Mouse (Mus musculus): ENCODE measurements around the gene Babam2. TPM values are rescaled to one million over a fixed set of nuclear protein-coding genes. Genes with fewer than 3 reads are reported as not detected.

Gene Babam2
- polyA plus RNA-seq, 1 experiment from 2014 or later = 32.3 TPM

DNA sequence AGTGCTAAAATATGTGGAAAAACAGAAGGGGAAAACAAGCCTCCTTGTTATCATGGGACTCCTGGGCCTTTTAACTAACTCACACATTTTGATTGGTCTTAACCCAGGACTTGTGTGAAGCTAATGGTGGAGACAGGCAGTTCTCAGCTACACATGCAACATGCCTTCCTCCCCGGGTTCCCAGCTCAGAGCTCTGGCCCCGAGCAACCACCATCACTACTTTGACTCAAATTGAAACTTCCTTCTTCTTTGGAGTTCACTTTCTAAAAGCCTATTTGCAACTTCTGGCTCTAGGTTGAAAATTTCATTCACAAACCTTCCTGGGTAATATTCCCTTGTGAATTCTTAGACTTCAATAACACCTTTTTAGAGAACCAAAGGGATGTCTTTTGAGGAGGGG lies 315.6 kb downstream of the Babam2 start:
- H3K4me1 ChIP-seq (ENCODE audit: control insufficient read depth, insufficient read depth, low read length) = no peaks in the 10 kb centered on the region
- no peaks in the 10 kb centered on the region for H3K9me3 ChIP-seq (replicated peaks; ENCODE audit: control insufficient read depth, low read length)
- H3K27me3 ChIP-seq (replicated peaks; ENCODE audit: control insufficient read depth, insufficient read depth, low read length) = no peaks in the 10 kb centered on the region
- DNase-seq (ENCODE audit: low spot score) (no peak), ATAC-seq (no peak)
- H3K4me3 ChIP-seq (ENCODE audit: low read depth, low read length) = no peak overlapping the region
- no peaks in the 10 kb centered on the region for H3K36me3 ChIP-seq (ENCODE audit: control insufficient read depth, insufficient read depth, low read length)
- no peak overlapping the region for H3K4me2 ChIP-seq (ENCODE audit: low read length)
- WGBS = 89% methylated on average over 2 of the region's 2 CpGs
- no peak overlapping the region for H3K9ac ChIP-seq (ENCODE audit: low read length)
- no peak overlapping the region for H3K27ac ChIP-seq (ENCODE audit: low read depth, low read length)

DNA sequence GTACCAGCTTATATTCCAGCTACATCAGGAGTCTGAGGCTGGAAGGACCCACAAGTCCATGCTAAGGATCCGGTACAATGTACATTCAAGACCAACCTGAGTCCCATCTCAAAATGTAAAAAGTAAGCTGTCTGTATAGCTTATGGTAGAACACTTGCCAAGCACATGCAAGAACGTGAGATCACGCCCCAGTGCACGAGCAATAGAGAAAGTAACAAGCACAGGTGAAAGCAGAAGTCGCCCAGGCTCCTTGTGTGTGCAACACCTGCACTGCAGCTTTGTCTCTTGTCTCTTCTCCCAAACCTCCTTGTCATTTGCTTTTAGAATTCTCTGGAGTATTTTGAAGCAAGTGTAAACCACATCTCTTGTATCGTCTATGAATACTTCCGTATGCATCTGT lies 317.3 kb downstream of the Babam2 start:
- ATAC-seq = no peak
- no peaks in the 10 kb centered on the region for H3K9me3 ChIP-seq (replicated peaks; ENCODE audit: control insufficient read depth, low read length)
- no peak overlapping the region for H3K4me2 ChIP-seq (ENCODE audit: low read length)
- H3K4me1 ChIP-seq (ENCODE audit: control insufficient read depth, insufficient read depth, low read length) = no peaks in the 10 kb centered on the region
- no peaks in the 10 kb centered on the region for H3K36me3 ChIP-seq (ENCODE audit: control insufficient read depth, insufficient read depth, low read length)
- H3K27ac ChIP-seq (ENCODE audit: low read depth, low read length) = no peak overlapping the region
- no peaks in the 10 kb centered on the region for H3K27me3 ChIP-seq (replicated peaks; ENCODE audit: control insufficient read depth, insufficient read depth, low read length)
- DNase-seq (ENCODE audit: low spot score) = no peak
- no peak overlapping the region for H3K4me3 ChIP-seq (ENCODE audit: low read depth, low read length)
- H3K9ac ChIP-seq (ENCODE audit: low read length) = no peak overlapping the region
- 92% methylated on average over 7 of the region's 7 CpGs for WGBS

GRCm38 (mm10) chr5:32015949-32016478 lies 318.5 kb downstream of the Babam2 start:
- WGBS = 87% methylated on average over 9 of the region's 9 CpGs
- H3K27me3 ChIP-seq (replicated peaks; ENCODE audit: control insufficient read depth, insufficient read depth, low read length) = no peaks in the 10 kb centered on the region
- no peaks in the 10 kb centered on the region for H3K9me3 ChIP-seq (replicated peaks; ENCODE audit: control insufficient read depth, low read length)
- no peak overlapping the region for H3K27ac ChIP-seq (ENCODE audit: low read depth, low read length)
- no peak overlapping the region for H3K9ac ChIP-seq (ENCODE audit: low read length)
- no peak overlapping the region for H3K4me2 ChIP-seq (ENCODE audit: low read length)
- ATAC-seq (no peak), DNase-seq (ENCODE audit: low spot score) (no peak)
- no peaks in the 10 kb centered on the region for H3K4me1 ChIP-seq (ENCODE audit: control insufficient read depth, insufficient read depth, low read length)
- no peaks in the 10 kb centered on the region for H3K36me3 ChIP-seq (ENCODE audit: control insufficient read depth, insufficient read depth, low read length)
- H3K4me3 ChIP-seq (ENCODE audit: low read depth, low read length) = no peak overlapping the region

- no peaks in the 10 kb centered on the region for H3K36me3 ChIP-seq (ENCODE audit: control insufficient read depth, insufficient read depth, low read length)
- H3K9ac ChIP-seq (ENCODE audit: low read length) = no peak overlapping the region
- H3K4me1 ChIP-seq (ENCODE audit: control insufficient read depth, insufficient read depth, low read length) = no peaks in the 10 kb centered on the region
- no peaks in the 10 kb centered on the region for H3K27me3 ChIP-seq (replicated peaks; ENCODE audit: control insufficient read depth, insufficient read depth, low read length)
- 88% methylated on average over 3 of the region's 3 CpGs for WGBS
- H3K4me2 ChIP-seq (ENCODE audit: low read length) = no peak overlapping the region
- DNase-seq (ENCODE audit: low spot score) (no peak), ATAC-seq (no peak)
- H3K4me3 ChIP-seq (ENCODE audit: low read depth, low read length) = no peak overlapping the region
- H3K27ac ChIP-seq (ENCODE audit: low read depth, low read length) = no peak overlapping the region
- H3K9me3 ChIP-seq (replicated peaks; ENCODE audit: control insufficient read depth, low read length) = no peaks in the 10 kb centered on the region
Measured at GRCm38 (mm10) chr5:32017686-32018085, 320.2 kb downstream of the Babam2 start.

GRCm38 (mm10) chr5:32018276-32018675 lies 320.8 kb downstream of the Babam2 start:
- WGBS = 89% methylated on average over 2 of the region's 2 CpGs
- H3K9me3 ChIP-seq (replicated peaks; ENCODE audit: control insufficient read depth, low read length) = no peaks in the 10 kb centered on the region
- H3K27me3 ChIP-seq (replicated peaks; ENCODE audit: control insufficient read depth, insufficient read depth, low read length) = no peaks in the 10 kb centered on the region
- DNase-seq (ENCODE audit: low spot score) (no peak), ATAC-seq (no peak)
- H3K27ac ChIP-seq (ENCODE audit: low read depth, low read length) = no peak overlapping the region
- H3K4me1 ChIP-seq (ENCODE audit: control insufficient read depth, insufficient read depth, low read length) = no peaks in the 10 kb centered on the region
- no peak overlapping the region for H3K9ac ChIP-seq (ENCODE audit: low read length)
- H3K4me2 ChIP-seq (ENCODE audit: low read length) = no peak overlapping the region
- no peaks in the 10 kb centered on the region for H3K36me3 ChIP-seq (ENCODE audit: control insufficient read depth, insufficient read depth, low read length)
- no peak overlapping the region for H3K4me3 ChIP-seq (ENCODE audit: low read depth, low read length)

GRCm38 (mm10) chr5:32029834-32030433 lies 332.4 kb downstream of the Babam2 start:
- Histone ChIP-seq H3K4me3 (ENCODE audit: low read depth, low read length) (no peak overlapping the region), H3K9me3 (replicated peaks; ENCODE audit: control insufficient read depth, low read length) (no peaks in the 10 kb centered on the region), H3K4me1 (ENCODE audit: control insufficient read depth, insufficient read depth, low read length) (no peaks in the 10 kb centered on the region), H3K27me3 (replicated peaks; ENCODE audit: control insufficient read depth, insufficient read depth, low read length) (no peaks in the 10 kb centered on the region), H3K9ac (ENCODE audit: low read length) (no peak overlapping the region), H3K27ac (ENCODE audit: low read depth, low read length) (no peak overlapping the region), H3K36me3 (ENCODE audit: control insufficient read depth, insufficient read depth, low read length) (no peaks in the 10 kb centered on the region), H3K4me2 (ENCODE audit: low read length) (no peak overlapping the region)
- ATAC-seq (no peak), DNase-seq (ENCODE audit: low spot score) (no peak)
- WGBS = 95% methylated on average over 3 of the region's 3 CpGs

DNA sequence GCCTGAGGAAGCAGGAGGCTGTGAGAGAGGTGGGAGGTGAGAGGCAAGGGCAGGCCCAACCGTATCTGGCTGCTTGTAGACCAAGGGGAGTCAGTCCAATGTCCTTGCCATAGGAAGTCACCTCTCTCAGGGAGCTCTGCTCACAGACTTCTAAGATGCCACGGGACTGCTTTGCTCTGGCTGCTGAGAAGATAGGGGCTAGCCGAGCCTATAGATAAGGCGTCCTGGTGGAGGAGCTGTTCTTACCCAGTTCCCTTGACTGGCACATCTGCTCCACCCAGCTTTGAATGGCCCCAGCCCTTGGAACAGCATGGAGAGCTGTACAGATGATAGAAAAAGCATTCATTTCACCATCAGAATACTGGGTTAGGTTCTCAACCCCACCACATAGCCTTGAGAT lies 335.7 kb downstream of the Babam2 start:
- WGBS = 74% methylated on average over 4 of the region's 4 CpGs
- no peak for ATAC-seq
- Histone ChIP-seq H3K4me1 (ENCODE audit: control insufficient read depth, insufficient read depth, low read length) (no peaks in the 10 kb centered on the region), H3K9ac (ENCODE audit: low read length) (no peak overlapping the region), H3K36me3 (ENCODE audit: control insufficient read depth, insufficient read depth, low read length) (no peaks in the 10 kb centered on the region), H3K27me3 (replicated peaks; ENCODE audit: control insufficient read depth, insufficient read depth, low read length) (no peaks in the 10 kb centered on the region), H3K4me3 (ENCODE audit: low read depth, low read length) (no peak overlapping the region), H3K9me3 (replicated peaks; ENCODE audit: control insufficient read depth, low read length) (no peaks in the 10 kb centered on the region), H3K4me2 (ENCODE audit: low read length) (no peak overlapping the region), H3K27ac (ENCODE audit: low read depth, low read length) (no peak overlapping the region)
- no peak for DNase-seq (ENCODE audit: low spot score)

- H3K9me3 ChIP-seq (replicated peaks; ENCODE audit: control insufficient read depth, low read length) = no peaks in the 10 kb centered on the region
- H3K4me1 ChIP-seq (ENCODE audit: control insufficient read depth, insufficient read depth, low read length) = no peaks in the 10 kb centered on the region
- no peak overlapping the region for H3K4me2 ChIP-seq (ENCODE audit: low read length)
- H3K9ac ChIP-seq (ENCODE audit: low read length) = no peak overlapping the region
- ATAC-seq (no peak), DNase-seq (ENCODE audit: low spot score) (no peak)
- H3K36me3 ChIP-seq (ENCODE audit: control insufficient read depth, insufficient read depth, low read length) = no peaks in the 10 kb centered on the region
- no peak overlapping the region for H3K27ac ChIP-seq (ENCODE audit: low read depth, low read length)
- H3K27me3 ChIP-seq (replicated peaks; ENCODE audit: control insufficient read depth, insufficient read depth, low read length) = no peaks in the 10 kb centered on the region
- H3K4me3 ChIP-seq (ENCODE audit: low read depth, low read length) = no peak overlapping the region
Measured at GRCm38 (mm10) chr5:32033621-32034020, 336.1 kb downstream of the Babam2 start.

DNA sequence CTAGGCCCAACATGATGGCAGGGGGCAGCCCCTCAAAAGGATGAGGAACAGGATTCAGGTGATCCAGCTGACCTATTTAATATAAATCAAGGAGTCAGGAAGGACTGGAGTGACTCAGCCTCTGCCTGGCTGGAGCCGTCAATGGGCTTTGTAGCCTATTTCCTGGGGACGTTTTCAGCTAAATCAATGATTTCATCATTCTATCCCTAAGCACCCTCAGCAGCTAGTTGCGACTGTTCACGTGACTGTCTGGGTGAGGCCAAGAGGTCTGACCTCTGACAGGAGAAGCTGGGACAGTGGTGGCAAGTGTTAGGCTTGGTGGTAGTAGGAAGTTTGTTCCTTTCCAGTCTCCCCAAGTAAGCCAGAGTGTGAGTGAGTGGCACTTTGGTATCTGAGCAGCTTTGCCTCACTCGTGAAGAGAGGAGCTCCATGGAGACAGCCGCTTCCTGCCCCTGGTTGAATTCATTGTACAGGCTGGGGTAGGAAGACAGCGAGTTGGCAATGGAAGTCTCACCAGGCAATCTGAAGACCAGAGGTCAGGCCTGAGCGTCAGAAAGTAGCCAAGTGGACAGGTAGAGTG lies 337.1 kb downstream of the Babam2 start:
- Histone ChIP-seq H3K9me3 (replicated peaks; ENCODE audit: control insufficient read depth, low read length) (no peaks in the 10 kb centered on the region), H3K27me3 (replicated peaks; ENCODE audit: control insufficient read depth, insufficient read depth, low read length) (no peaks in the 10 kb centered on the region), H3K27ac (ENCODE audit: low read depth, low read length) (no peak overlapping the region), H3K4me1 (ENCODE audit: control insufficient read depth, insufficient read depth, low read length) (no peaks in the 10 kb centered on the region), H3K4me3 (ENCODE audit: low read depth, low read length) (no peak overlapping the region), H3K4me2 (ENCODE audit: low read length) (no peak overlapping the region), H3K36me3 (ENCODE audit: control insufficient read depth, insufficient read depth, low read length) (no peaks in the 10 kb centered on the region), H3K9ac (ENCODE audit: low read length) (no peak overlapping the region)
- no peak for ATAC-seq
- WGBS = 90% methylated on average over 8 of the region's 8 CpGs
- no peak for DNase-seq (ENCODE audit: low spot score)

Measured in forebrain, embryonic 14.5 days (tissue).